Mouse (Mus musculus): ENCODE data around the gene Amot.

DNA sequence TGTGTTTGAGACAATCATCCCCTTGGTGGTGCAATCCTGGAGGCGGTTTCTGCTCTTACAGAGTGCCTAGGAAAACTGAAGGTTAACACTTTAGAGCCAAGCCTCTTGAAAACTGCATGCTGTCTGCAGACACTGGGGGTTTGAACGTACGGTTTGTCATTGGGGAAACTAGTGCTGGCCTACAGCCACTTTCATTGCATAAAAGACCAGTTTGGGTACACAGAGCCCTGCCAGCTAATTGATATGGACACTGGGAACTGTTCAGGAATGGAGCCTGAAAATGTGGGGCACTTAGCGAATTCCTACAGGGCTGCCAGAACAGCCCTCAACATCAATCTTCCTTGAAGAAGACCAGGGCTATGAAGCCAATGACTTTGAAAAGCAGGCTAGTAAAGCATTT lies 50.2 kb downstream of the Amot start:
- TF ChIP-seq POLR2A (IDR thresholded peaks at IDR 0.05; ENCODE audit: low read depth, low read length) (no peak), SMC3 (IDR thresholded peaks at IDR 0.05; ENCODE audit: low read depth, low read length) (no peak), ETS1 (conservative IDR thresholded peaks at IDR 0.05; ENCODE audit: low read depth, low read length) (no peak), CTCF (conservative IDR thresholded peaks at IDR 0.05 in 1 of 2, IDR thresholded peaks at IDR 0.05 in 1 of 2; ENCODE audit: low read depth in 2 of 2, low read length in 2 of 2) (no peak), POLR2AphosphoS2 (IDR thresholded peaks at IDR 0.05; ENCODE audit: low read depth, low read length) (no peak), RAD21 (IDR thresholded peaks at IDR 0.05; ENCODE audit: low read depth, low read length) (no peak), RCOR1 (conservative IDR thresholded peaks at IDR 0.05; ENCODE audit: low read depth, low read length) (no peak)
